Mouse (Mus musculus): ENCODE measurements around the gene Ift88.
A peak's percentile ranks its signal among the peaks of the same experiment; 100 is the strongest.
"Not testable (repeated sequence)": the region's sequence is repeated elsewhere in the genome, so short reads cannot be mapped to it uniquely, and the experiment has no call there.

Ift88 gene

GRCm38 (mm10) chr14:57452516-57452915 is 28.7 kb downstream of the Ift88 start:
- no peak for DNase-seq (ENCODE audit: low spot score in 2 of 2)

DNA sequence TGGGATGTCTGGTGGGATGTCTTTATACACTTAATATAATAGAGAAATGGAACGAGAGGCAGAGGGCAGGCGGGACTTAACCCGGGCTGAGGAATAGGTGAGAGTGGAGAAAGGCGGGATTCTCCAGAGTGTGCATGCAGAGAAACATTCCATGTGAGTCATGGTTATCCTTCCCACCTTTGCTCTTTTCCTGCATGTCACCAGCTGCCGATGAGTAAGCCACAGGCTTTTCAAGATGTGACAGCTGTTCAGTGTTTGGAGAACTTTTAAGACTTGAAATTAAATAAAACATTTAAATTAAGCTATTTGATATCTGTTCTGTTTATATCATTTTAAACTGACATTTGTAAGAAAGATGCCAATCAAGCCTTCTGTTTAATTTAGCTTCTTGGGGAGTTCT is 36.0 kb downstream of the Ift88 start:
- no peak for DNase-seq (ENCODE audit: low spot score in 2 of 2)

- not testable (repeated sequence) for DNase-seq (ENCODE audit: low spot score in 2 of 2)
These were observed 36.5 kb downstream of the Ift88 start for GRCm38 (mm10) chr14:57460326-57460725.

GRCm38 (mm10) chr14:57462871-57463270 is 39.0 kb downstream of the Ift88 start:
- DNase-seq (ENCODE audit: low spot score in 2 of 2), result no peak

DNA sequence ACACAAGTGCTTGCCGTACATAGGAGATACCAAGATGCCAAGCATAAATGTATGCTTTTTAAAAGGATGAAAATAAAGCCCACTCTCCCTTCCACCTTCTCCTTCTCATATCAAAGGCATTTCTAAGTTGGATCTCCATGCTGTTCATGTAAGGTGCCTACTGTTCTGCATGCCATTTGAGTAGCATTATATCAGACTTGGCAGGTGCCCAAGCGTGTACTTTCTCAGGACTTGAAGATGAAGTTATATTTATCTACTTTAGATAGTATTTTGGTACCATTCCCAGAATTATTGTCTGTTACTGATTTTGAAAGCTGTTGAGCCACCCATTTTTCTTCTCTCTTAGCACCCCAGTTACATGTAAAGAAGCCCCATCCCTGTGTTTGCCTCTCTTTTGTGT is 51.2 kb downstream of the Ift88 start:
- no peak for DNase-seq (ENCODE audit: low spot score in 2 of 2)

- DNase-seq (ENCODE audit: low spot score in 2 of 2), result no peak
These were observed 58.4 kb downstream of the Ift88 start for GRCm38 (mm10) chr14:57482262-57482661.

- DNase-seq (ENCODE audit: low spot score in 2 of 2), result no peak
These were observed 60.3 kb downstream of the Ift88 start for GRCm38 (mm10) chr14:57484183-57484582.

DNA sequence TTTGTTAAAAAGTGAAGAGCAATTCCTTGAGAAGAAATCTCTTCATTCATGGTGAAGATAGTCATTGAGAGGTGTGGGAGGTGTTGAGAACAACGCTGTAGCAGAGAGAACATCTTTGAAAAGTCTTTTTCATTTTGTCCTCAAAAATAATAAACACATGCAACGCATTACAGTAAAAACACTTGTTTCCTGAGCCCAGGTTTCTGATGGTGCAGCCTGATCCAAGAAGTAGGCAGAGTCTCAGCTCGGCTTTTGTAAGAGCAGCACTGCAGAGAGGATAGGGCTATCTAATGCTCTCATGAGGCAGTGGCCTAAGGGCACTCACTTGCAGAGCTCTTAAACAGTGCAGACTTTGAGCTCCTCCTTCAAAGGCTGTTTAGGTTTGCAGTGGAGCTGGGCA is 65.8 kb downstream of the Ift88 start:
- no peak for DNase-seq (ENCODE audit: low spot score in 2 of 2)

- DNase-seq (ENCODE audit: low spot score in 2 of 2), result no peak
These were observed 70.0 kb downstream of the Ift88 start for GRCm38 (mm10) chr14:57493840-57494239.

GRCm38 (mm10) chr14:57503729-57504128 is 79.9 kb downstream of the Ift88 start:
- DNase-seq (ENCODE audit: low spot score in 2 of 2), result no peak

DNA sequence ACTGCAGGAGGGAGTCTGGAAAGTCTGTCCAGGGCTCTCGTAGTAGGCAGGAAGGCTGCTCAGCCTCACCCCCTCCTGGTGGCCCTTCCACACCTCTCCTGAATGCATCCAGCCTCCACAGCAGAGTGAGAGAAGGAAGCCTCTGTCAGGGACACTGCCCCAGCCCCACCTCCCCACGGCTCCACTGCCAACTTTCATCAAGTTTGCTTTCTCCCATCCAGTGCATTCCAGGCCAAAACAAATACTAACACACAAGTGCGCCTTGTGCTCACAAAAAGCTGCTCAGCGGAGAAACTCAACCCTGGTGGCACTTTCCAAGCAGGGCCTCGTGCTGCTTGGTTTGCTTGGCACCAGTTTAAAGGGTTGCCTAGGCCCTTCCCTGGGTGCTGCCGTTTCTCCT is 85.7 kb downstream of the Ift88 start:
- no peak for DNase-seq (ENCODE audit: low spot score in 2 of 2)

- DNase-seq (ENCODE audit: low spot score in 2 of 2), result no peak
These were observed 91.4 kb downstream of the Ift88 start for GRCm38 (mm10) chr14:57515156-57515762.

GRCm38 (mm10) chr14:57517001-57517400 is 93.1 kb downstream of the Ift88 start:
- DNase-seq (ENCODE audit: low spot score in 2 of 2), result no peak

DNA sequence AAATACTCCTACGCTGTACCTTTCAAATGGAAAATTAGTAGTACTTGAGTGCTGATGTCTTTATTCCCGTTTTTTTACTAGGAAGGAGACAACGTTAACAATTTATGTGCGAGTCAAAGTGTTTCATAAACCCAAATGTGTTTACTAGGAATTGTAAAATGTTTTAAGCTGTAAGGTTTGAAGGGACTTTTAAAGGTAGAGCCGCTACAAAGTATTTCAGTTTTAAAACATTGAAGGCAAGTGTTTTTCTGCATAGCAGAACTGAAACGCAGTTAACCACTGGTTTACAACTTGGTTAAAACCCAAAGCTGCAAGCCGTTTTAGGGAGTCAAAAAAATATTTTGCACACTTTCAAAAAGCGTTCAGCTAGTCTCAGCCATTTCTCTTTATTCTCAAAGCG is 99.9 kb downstream of the Ift88 start:
- DNase-seq (ENCODE audit: low spot score in 2 of 2), result no peak

DNA sequence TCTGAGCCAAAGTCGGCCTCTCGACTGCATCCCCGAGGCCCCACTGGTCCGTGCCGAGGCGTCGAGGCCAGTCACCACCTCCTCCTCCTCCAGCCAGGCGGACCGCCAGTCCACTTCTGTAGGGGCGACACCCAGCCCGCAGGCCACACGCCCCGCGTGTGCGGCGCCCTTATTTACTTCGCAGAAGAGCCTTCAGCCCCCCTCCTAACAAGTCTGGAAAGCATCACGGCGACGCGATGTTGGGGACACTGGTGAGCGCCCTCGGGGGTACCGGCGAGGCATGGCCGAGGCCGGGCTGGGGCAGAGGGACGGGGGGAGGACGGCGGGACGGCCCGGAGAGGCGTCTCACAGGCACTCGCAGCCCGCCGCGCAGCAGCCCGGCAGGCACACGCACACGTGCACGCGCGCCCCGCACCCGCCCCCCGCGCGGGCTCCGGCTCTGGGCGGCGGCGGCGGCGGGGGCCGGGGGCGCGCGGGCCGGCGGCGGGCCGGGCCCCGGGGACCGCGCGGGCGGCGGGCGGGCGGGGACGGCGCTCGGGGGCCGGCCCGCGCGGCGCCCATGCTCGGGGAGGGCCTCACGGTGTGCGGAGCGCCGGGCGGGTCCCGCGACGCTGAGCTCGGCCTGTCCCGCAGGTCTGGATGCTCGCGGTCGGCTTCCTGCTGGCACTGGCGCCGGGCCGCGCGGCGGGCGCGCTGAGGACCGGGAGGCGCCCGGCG is 101.0 kb downstream of the Ift88 start, which contains the start of gene Il17d:
Gene Il17d, plus strand, starts transcription at position 107 of the 717 bp plus-strand sequence.
- no peak for DNase-seq (ENCODE audit: low spot score in 2 of 2)

GRCm38 (mm10) chr14:57525388-57526049 is 101.7 kb downstream of the Ift88 start:
- DNase-seq (ENCODE audit: low spot score in 2 of 2), result peak; percentile 22 to 54

DNA sequence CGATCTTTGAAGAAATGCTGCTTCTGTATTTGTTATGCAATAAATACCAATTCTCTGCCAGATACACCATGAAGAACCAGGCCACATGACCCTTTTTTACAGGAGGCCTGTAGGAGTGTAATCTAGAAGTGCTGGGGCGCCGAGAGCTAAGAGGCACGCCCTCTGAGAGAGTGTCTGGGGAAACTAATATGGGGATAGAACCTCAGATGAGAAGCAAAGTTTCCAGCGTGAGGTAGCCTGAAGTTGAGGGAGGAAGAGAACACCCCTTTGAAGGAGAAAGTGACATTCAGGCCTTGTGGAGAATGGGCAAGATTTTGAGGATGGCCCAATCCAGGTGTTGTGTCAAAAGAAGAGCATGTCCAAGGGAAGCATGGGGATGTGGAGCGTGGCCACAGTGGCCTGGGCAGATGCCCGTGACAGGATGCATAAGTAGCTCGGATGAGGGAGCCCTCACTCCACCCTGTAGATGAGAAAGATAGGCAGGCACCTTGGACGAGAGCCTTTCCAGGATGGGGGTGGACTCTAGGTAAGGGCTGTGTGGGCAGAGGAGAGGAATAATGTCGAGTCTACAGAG is 102.3 kb downstream of the Ift88 start:
- DNase-seq (ENCODE audit: low spot score in 2 of 2), result no peak

- peak; percentile 42 to 57 for DNase-seq (ENCODE audit: low spot score in 2 of 2)
These were observed 103.3 kb downstream of the Ift88 start for GRCm38 (mm10) chr14:57527122-57527521.

- no peak for DNase-seq (ENCODE audit: low spot score in 2 of 2)
These were observed 103.7 kb downstream of the Ift88 start for GRCm38 (mm10) chr14:57527598-57527997.

DNA sequence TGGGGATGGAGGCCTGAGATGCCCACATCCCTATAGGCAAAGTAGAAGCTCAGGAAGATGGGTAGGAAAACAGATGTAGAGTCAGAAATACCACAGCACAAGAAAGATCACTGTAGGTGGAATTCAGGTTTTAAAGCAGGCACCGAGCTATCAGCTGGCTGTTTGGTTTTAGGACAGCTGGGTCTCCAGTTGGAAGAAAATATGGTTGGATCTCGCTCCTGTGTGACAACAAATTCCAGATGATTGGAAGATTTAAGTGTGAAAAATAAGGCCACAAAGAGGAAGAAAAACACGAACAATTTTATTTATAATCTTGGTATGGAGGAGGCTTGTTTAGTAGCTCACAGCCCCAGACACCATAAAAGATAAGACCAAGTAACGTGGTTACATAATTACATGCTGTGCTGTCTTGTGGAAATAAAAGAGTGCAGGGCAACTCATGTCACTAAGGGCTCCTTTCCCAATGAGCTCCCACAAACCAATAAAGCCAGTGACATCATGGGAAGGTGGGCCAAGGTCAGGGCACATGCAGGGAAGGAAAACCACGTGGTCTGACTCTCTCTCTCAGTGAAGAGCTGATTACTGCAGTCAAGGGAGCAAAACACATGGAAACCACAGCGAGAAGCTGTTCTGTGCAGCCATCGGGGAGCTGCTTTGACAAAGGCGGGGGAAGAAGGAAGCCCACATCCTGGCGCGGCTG is 105.4 kb downstream of the Ift88 start:
- no peak for DNase-seq (ENCODE audit: low spot score in 2 of 2)

DNA sequence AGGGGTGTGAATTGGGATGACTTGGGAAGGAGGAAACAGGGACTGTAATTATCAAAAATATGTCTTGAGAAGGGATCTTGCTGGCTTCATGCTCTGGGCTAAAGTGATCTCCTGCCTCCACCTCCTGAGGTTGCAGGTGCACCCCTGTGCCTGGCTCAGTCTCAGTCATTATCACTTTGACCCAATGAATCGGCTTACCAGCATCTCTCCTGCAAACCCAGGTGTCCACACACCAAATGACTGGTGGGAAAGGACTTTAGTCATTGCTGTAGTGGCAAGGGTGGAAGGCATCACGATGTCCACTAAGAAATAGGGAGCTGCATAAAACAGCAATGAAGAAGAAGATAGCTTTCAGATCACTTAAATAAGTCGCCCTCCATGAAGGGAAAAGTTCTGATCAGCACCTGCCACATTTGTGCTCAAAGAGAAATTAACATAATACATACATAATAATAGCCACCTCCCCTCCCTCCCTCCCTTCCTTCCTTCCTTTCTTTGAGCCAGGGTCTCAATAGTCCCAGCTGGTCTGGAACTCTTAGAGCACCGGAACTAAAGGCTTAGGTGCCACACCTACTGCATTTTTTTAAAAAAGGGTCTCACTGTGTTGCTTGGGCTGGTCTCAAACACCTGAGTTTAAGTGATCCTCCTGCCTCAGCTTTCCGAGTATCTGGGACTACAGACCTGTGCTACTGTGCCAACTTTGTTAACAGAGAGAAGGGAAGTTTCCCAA is 106.1 kb downstream of the Ift88 start:
- no peak for DNase-seq (ENCODE audit: low spot score in 2 of 2)
